Mouse (Mus musculus) heart, postnatal 14 days (tissue): ENCODE measurements around the gene Astn1. TPM values are rescaled to one million over a fixed set of nuclear protein-coding genes. Genes with fewer than 3 reads are reported as not detected.
A peak's percentile ranks its signal among the peaks of the same experiment; 100 is the strongest.

Experiments
- DNase-seq, 2 experiments: peaks; one replicate each; pipeline ENCODE4 v3.0.0; 2021 to 2022
- intact Hi-C: fragments of 180-260 bp; cut with DNase I; formaldehyde crosslinking; loops from one replicate; pipeline ENCODE4 v1.15.1; 2025
- long read RNA-seq, 2 experiments: library from polyadenylated mRNA; stranded (forward); transcript quantifications; one replicate each; pipeline ENCODE4 v2.0.0; 2021
- total RNA-seq, 2 experiments: library from RNA; stranded (reverse); gene quantifications; 2 replicates each; pipeline ENCODE4 v1.2.3; 2021

Astn1 gene
- 1 to 10 TPM; 1.4 to 1.9 TPM for total RNA-seq
- long read RNA-seq, experiment 1: 0 reads
- long read RNA-seq, experiment 2: 0 reads

GRCm38 (mm10) chr1:158361964-158362291 is at the start of gene Astn1:
TSS of gene Astn1 (plus strand) at chr1:158362273.
- intact Hi-C loops: no loop called here
- DNase-seq: no peak

DNA sequence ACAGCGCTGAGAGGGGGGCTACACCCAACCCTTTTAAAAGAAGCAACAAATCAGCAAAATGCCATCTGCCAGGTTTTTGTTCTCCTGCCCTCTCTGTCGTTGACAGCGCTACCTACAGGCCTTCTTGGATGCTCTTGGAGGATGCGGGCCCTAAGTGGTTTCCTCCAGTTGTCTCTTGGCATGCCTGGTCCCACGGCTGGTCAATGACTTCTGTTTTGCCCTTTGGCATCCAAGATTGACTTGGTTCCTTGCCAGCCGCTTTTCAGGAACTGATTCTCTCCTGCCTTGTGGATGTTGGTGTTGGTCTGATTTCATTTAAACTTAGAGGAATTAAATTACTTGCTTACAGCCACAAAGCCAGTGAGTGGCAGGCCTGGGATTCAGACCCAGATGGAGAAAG is 38.7 kb upstream of the Astn1 start:
- intact Hi-C loops: no loop called here
- DNase-seq: no peak

DNA sequence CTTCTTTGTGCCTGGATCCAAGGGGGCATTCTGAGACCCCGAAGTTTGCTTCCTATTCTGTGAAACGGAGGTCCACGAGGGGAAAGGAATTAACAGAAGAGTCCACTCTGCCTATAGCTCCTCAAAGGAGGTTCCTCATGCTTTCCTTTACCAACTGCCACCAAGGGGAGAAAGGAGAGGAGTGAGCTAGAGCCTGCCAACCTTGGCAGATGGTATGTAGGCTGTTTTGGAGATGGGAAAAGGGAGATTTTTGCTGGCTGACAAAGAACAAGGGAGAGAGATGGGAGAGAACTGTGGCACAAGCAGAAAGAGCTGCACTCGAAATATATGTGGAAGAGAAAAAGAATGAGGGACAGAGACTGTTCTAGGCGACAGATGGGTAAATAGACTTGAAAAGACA is 33.9 kb upstream of the Astn1 start:
- intact Hi-C loops: no loop called here
- DNase-seq: no peak

DNA sequence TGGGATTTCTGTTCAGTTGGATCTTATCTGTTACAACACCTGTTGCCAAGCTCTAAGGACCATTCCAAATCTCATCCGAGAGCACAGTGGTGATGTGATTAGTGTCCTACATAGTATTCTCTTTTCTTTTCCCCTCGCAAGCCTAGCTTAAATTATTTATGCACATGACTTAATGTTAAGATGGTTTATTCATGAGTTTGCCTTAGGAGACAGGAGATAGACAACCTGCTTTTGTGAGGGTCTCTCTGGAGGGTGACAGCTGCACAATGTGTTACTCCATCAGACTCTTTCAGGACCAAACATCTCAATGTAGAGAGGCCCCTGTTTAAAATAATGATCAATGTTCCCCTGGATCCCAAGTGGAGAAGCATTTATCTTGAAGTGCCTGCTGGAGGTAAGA is 33.2 kb upstream of the Astn1 start:
- intact Hi-C loops: no loop called here
- DNase-seq: no peak

DNA sequence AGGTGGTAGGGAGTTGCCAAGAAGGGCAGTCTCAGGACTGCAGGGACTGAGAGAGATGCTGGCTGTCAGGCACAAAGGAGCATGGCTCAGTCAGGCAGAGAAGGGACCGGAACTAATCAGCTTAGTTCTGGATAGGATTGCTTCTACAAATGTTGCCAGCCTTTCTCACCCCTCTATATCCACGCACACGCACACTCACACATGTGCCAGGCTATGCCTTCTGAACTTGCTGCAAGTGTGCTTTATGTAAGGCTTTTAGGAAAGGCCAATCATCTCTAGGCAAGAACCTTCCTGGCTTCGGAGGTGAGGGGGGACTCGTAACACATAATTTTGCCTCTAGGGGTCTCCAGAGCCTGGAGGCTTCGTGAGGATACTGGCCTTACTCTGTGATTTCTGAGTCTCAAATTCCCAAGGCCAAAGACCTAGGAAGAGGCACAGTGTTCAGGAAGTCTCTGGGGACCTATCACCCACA is 18.8 kb upstream of the Astn1 start:
- no peak for DNase-seq
- intact Hi-C loops: loop anchor here (5.0 kb wide), 1 partner anchor 314 kb away; no protein-coding TSS in a partner anchor

GRCm38 (mm10) chr1:158353656-158354371 is 8.3 kb upstream of the Astn1 start:
- DNase-seq: peak in 1 of 2 experiments; percentile 10

DNA sequence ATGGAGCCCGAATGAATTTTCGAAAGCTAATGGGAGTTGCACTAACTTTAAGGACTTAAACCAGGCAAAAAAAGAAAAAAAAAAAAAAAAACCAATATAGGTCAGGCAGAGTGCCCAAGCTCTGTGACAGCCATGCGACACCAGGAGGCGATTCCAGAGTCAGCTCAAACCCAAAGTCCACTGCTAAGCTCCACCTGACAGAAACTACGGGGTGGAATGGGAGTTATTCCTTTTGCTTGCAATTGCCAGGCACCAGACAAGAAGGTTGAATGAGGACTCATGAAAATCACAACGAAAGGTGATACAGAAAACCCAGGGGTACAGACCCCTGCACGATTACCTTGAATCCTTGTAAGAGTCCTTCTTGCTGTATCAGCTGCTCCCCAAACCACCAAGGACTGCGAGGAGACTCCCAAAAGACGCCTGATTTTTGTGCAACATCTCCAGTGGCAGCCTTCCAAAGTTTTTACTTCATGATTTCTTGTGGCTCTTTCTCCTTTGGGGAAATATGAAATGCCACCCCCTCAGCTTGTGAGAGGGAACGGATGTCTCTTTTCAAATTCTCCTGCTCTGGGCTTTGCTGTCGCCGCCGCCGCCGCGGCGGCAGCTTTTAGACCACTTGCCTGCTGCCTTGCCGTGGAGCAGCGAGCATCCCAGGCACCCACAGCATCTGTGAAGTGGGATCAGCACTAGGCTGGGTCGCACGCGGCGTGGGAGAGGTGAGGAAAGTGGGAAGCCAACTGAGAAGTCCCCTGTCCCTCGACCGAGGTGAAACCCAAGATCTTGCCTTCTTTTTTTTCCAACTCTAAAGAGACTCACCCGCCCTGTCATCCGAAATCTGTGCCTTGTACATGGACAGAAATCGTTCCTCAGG is 6.7 kb upstream of the Astn1 start:
- DNase-seq: peak in 1 of 2 experiments; percentile 6
- intact Hi-C loops: no loop called here

More at GRCm38 (mm10) chr1:158353656-158354371, 8.3 kb upstream of the Astn1 start:
- intact Hi-C loops: no loop called here

GRCm38 (mm10) chr1:158356051-158356461 is 6.0 kb upstream of the Astn1 start, which contains the start of gene Brinp2:
TSS of gene Brinp2 (minus strand) at chr1:158356326.
- intact Hi-C loops: no loop called here

GRCm38 (mm10) chr1:158362292-158363101 is 424 bp downstream of the Astn1 start:
- intact Hi-C loops: no loop called here
- DNase-seq: no peak

More at GRCm38 (mm10) chr1:158356051-158356461, 6.0 kb upstream of the Astn1 start, which contains the start of gene Brinp2:
- peak; percentile 57 to 67 for DNase-seq

- intact Hi-C loops: no loop called here
- no peak for DNase-seq
Measured at GRCm38 (mm10) chr1:158364461-158364860, 2.4 kb downstream of the Astn1 start.

GRCm38 (mm10) chr1:158382277-158382676 is 20.2 kb downstream of the Astn1 start:
- DNase-seq: no peak
- intact Hi-C loops: no loop called here

DNA sequence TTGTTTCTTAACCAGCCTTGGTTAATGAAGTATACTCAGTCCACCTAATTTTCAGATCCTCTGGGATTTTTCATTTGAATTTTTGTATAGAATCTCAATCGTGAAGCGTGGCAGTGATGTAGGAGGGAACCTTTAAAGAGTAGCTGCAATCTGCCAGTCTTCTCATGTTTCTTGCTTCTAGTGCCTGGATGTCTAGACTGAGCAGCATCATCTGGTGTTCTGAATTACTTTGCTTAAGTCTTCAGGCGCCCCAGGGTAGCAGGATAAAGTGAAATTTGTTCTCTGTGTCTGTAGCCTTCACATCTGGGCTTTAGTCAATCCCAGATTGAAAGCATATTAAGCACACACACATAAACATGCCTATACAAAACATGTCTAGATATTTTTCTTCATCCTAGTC is 21.1 kb downstream of the Astn1 start:
- DNase-seq: no peak
- intact Hi-C loops: no loop called here

DNA sequence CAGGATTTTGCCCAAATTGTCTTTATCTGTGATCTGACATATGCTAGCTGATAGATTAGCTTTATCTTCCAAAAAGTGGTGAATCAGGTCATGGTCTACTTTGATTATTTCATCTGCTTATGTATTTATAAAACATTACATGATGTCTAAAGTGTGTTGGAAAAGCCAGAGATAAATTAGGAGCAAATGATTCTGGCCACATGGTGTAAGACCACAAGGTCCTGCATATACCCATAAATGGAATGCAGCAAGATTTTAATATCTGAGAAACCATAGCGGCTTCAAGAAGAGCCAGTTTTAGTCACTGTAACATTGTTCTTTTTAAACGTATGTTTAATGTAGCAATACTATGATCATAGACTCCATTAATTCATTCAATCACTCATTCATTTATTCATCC is 23.2 kb downstream of the Astn1 start:
- intact Hi-C loops: no loop called here
- DNase-seq: no peak

- no peak for DNase-seq
- intact Hi-C loops: no loop called here
Measured at GRCm38 (mm10) chr1:158386781-158387180, 24.7 kb downstream of the Astn1 start.

GRCm38 (mm10) chr1:158388995-158389394 is 26.9 kb downstream of the Astn1 start:
- DNase-seq: no peak
- intact Hi-C loops: no loop called here

- intact Hi-C loops: no loop called here
Measured at GRCm38 (mm10) chr1:158390693-158391092, 28.6 kb downstream of the Astn1 start.

GRCm38 (mm10) chr1:158397058-158397457 is 35.0 kb downstream of the Astn1 start:
- intact Hi-C loops: no loop called here
- no peak for DNase-seq

More at GRCm38 (mm10) chr1:158390693-158391092, 28.6 kb downstream of the Astn1 start:
- no peak for DNase-seq

DNA sequence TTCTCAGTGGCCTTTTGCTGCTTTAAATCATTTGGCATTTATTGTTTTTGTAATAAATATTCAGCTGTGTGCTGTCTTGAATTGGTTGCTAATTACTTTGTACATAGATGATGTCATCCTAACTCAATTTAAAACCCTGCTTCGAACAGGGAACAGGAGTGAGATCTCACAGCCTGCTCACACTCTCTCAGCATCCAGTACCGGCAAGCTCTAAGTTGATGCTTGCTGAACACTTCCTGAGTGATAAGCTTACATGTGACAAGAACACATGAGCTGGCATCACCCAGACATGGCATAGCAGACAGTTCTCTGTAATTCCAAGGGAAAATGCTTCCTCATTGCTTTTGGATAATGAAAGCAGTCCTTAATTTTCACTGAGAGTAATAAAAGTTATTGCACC is 38.8 kb downstream of the Astn1 start:
- DNase-seq: no peak
- intact Hi-C loops: no loop called here

DNA sequence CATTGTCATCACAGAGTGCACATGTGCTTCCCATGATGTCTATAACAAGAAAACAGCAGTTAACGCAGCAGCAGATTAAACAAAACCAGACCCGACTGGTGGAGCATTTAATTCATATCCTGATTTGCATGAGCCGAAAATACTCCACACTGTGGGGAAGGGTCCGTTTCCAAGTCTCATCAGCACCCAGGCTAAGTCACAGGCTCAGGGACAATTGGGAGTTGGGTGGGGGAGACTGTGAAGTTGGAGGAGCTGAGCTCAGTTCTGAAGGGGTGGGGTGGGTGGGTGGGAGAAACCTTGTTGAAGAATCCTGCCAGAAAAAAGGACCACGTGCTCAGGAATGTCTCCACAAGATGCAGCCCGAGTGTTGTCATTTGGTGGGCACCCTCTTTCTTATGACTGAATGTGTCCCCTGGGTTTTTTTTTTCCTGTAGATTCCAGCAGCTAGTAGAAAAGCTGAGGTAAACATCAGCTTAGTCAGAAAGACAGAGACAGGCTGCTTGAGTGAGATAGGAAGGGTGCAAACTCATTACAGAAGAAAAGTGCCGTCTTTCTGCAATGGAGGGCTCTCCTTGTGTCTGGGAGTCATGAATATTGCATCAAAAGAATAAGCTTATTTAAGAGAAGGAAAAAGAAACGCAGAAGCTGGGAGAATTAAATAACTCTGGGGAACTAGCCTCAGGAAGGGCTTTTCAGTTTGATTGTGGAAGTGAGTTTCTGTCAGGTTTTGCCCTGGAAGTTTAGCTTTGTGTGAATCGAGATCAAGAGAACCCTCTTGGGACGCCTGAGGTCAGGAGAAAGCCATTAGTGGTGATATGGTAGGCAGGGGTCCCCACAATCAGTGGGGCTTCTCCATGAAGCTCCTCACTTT is 44.1 kb downstream of the Astn1 start:
- intact Hi-C loops: no loop called here
- no peak for DNase-seq
